Mouse (Mus musculus) heart, postnatal 0 days (tissue): Measurements from ENCODE around the gene Irf2.

ENCODE experiments used
- CTCF ChIP-seq: IDR thresholded peaks from 2 replicates; pipeline ENCODE4 v1.5.1; 2016; ENCODE audit warnings: antibody characterized with exemption, control low read depth, low read depth
- EP300 ChIP-seq: IDR thresholded peaks from 2 replicates; pipeline ENCODE4 v1.6.1; 2016; ENCODE audit warnings: antibody characterized with exemption, low read depth

DNA sequence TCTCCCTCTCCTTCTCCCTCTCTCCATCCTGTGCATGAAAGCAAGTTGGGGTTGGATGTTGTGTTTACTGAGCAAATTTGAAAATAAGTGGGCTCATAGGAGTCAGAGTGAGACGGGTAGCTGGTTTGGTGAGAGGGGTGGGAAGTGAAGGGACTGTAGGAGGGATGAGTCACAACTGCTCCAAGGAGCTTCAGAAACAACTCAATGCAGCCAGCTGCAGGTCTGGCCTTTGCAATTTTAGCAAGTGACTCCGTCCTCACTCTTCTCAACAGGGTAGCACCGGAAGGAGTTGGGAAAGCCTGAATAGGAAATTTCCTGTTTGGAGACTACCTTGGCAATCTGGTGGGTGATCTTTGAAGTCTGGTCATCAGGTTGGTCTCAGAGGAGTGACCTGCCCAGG, 25.1 kb upstream of the Irf2 start:
- TF ChIP-seq EP300 (no peak), CTCF (no peak)
